Mouse (Mus musculus) erythroblast, embryonic 14.5 days (primary cell): Measurements from ENCODE around the gene Nip7.

Source experiments
- GATA1 ChIP-seq: IDR thresholded peaks from 2 replicates; pipeline ENCODE4 v1.6.1; 2012; ENCODE audit warnings: low read length, inconsistent platforms, mixed read lengths
- TAL1 ChIP-seq: IDR thresholded peaks from 3 replicates; pipeline ENCODE4 v1.6.1; 2012; ENCODE audit warnings: low read length, inconsistent platforms, mixed read lengths

GRCm38 (mm10) chr8:107073706-107074105, 17.0 kb downstream of the Nip7 start:
- TF ChIP-seq GATA1: no peak
- TF ChIP-seq TAL1: no peak
